Mouse (Mus musculus) cerebellum, postnatal 10 days (tissue): ENCODE measurements around the gene Ubtd1.

Experiments used
- DNase-seq, 2 experiments: peaks; one replicate each; pipeline ENCODE4 v3.0.0; 2021; ENCODE audit warnings: mixed read lengths in 2 of 2

The Ubtd1 gene

DNA sequence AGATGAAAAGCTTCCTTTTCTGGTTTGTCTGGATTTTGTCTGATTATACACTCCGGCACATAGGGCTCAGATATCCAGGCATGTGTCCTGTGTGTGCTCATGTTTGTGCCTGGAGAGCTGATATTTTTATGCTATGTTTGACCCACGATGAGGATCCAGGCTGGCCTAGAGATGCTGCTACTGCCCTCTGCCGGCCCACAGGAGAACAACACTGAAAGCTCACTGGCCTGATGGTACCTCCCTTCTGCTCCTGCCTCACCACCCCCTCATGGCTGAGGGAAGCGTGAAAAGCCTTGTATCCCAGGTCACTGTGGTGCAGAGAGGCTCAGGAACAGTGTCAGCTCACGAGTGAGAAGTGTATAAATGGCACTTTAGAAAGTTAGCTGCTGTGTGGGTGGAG, 44.6 kb downstream of the Ubtd1 start:
- DNase-seq: peak; percentile 91 to 92

DNA sequence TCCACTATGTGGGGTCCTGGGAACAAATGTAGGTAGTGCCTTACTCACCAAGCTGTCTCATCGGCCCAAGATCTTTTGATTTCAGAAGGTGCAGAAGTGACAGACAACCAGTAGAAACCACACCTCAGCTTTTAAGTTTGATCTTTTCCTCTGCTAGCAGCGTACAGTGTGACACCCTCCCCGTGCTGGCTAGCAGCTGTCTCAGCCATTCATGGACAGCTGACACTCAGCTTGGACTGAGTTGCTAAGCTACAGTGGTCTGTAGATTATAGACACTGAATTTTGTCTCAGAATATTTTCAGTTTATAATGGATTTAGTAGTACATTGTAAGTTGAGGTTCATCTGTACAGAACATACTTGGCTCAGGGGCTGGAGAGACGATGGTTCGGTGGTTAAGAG, 49.5 kb downstream of the Ubtd1 start:
- DNase-seq: no peak

DNA sequence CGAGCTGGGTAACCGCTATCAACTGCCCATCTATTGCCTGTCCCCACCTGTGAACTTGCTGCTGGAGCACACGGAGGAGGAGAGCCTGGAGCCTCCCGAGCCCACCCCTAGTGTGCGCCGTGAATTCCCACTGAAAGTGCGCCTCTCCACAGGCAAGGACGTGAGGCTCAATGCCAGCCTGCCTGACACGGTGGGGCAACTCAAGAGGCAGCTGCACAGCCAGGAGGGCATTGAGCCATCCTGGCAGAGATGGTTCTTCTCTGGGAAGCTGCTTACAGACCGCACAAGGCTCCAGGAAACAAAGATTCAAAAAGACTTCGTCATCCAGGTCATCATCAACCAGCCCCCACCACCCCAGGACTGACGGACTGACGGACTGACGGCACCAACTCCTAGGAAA, 52.0 kb downstream of the Ubtd1 start:
- peak; percentile 63 to 74 for DNase-seq

DNA sequence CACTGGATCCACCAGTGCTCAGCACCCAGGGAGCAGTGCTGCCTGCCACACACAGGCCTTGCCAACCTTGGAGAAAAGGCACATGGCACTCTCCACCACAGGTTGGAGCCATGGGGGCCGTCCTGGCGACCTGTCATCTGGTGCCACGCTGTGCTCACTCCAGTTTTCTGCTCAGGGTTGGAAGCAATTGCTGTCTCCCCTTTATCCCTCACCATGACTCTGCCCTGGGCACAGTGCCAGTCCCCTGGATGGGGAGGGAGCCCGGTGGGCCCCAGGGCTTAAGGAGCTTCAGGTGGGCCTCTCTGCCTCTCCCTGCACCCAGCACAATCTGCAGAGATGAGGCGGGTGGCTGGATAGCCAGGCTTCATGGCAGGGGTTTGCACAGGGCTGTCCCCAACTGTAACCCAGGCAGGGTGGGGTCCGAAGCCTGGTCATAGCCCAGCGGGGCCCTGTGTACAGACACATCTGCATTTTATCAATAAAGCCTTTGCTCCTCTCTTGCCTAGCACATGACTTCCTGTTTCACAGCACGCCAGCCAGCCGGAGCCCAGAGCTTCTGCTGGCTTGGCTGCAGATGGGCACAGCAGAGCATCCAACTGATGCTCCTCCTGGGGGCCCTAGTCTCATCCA, 52.7 kb downstream of the Ubtd1 start:
- DNase-seq: peak; percentile 46 to 60

DNA sequence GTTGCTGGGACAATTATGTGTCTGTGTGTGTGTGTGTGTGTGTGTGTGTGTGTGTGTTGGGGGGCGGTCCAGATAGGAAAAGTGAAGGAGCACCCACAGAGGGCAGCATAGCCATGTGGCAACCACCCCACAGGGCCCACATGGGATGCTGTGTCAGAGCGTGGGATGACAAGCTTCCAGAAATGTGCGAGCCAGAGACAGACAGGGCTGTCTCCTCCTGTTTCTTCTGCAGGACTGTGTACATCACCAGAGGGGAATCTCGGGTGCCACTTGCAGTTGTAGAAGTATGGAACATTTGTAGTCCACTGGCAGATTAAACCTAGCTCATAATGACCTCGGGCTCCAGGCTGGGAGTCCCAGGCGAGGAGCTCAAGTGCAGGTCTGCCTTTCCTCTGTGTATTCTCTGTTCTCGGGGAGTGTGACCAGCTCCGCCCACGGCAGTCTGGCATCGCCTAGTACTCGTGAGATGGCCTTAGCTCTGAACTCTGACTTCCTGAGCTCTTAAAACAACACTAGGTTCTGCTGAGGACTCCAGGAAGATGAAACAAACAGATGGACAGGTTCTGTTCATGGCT, 53.4 kb downstream of the Ubtd1 start:
- no peak for DNase-seq

DNA sequence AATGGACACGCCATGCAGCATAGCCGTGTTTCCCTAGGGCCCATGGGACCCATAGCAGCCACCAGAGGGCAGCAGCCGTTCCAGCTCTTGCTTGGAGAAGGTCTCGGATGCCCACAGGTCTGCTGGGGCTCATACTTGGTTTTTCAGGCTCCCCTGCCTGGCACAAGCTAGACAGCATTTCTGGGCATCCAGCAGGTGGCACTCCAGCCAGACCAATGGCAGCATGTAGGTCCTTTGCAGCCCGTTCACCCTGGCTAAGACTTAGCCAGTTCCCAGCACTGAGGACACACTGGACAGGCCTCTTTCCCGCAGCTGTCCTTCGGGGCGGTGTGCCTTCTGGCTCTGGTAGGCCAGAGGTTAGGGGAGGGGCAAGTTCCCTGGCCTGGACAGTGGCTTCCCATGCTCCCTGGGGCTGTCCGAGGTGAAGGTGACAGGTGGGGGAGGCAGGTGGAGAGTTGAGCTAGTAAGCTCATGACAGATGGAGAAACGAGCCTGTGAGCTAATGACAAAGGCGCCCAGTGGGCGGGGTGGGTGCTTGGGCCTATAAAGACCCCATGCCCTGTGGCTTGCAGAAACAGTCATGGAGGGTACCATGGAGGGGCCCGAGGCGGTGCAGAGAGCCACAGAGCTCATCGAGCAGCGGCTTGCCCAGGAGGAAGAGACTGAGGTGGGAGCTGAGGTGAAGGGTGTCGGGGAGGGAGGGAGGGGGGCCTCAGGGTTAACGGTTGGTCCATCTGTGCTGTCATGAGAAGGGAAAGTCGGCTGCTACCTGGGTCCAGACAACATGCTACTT, 54.1 kb downstream of the Ubtd1 start, which contains the start of gene Ankrd2:
Gene Ankrd2, plus strand, starts transcription at position 545 of the 793 bp plus-strand sequence.
- DNase-seq: peak; percentile 93

DNA sequence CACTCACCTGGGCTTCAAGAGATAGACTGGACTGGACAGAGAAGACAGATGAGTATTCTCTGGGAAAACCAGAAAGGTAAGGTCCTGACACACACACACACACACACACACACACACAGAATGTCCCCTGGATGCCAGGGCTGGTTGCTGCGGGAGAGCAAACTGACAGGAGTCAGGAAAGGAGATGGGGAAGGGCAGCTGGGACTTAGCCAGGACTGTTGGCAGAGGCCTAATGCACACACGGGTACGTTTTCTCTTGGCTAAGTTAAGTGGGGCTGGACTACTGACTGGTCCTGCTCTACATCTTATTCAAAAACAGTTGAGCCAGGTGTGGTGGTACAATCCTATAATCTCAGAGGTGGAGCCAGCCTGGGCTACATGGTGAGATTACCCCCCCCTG, 54.8 kb downstream of the Ubtd1 start:
- peak; percentile 50 to 66 for DNase-seq

DNA sequence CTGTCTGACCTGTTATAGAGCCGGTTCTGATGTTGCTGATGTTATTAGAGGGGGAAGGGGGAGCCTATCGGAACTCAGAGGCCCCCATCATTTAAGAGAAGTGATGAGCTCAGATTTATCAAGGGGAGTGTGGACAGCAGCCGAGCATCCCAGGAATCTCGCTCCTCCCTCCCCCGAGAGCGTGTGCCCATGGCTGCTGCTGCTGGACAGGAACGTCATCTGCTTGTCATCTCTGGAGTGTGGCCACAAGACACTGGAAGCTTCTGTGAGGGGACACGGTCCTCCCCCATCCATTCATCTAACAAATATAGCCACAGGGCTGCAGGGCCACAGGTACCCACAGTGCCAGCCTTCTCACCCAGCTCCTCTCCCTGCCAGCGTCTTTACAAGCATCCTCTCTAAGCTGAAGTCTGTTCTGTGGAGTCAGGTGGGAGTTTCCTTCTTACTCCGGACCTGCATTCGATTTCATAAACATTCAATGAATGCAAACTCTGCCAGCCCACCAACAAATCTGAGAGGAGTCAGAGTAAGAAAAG, 55.7 kb downstream of the Ubtd1 start:
- DNase-seq: no peak

DNA sequence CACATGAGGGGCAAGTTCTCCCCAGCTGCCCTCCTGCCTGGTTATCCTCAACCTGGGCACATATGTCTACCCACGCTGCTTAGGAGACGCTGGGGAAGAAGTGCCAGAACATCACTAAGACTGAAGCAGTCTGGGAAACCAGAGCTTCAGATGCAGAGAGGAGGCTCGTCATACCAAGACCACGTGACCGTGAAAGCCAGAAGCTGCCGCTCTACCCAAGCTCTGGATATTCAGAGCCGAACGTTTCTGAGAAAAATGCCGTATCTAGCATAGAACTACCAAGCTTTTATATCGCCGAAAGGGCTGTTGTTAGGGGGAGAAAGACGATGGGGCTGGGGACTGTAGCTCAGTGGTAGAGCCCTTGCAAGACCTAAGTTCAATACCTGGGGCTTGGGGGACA, 56.7 kb downstream of the Ubtd1 start:
- no peak for DNase-seq

DNA sequence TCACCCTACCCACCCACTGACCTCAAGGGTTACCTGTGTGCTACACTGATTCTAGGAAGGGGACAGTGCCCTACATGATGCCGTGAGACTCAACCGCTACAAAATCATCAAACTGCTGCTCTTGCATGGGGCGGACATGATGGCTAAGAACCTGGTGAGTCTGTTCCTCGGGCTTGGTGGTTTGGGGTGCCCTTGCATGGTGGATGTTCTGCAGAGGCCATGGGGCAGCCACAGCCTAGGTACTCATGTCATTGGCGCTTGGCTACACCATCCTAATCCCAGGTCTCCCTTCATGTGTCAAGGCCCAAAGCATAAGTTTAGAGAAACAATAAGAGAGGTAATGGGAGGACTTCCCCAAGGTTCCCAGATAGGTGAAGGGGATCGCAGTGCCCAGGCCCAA, 62.4 kb downstream of the Ubtd1 start:
- DNase-seq: no peak

DNA sequence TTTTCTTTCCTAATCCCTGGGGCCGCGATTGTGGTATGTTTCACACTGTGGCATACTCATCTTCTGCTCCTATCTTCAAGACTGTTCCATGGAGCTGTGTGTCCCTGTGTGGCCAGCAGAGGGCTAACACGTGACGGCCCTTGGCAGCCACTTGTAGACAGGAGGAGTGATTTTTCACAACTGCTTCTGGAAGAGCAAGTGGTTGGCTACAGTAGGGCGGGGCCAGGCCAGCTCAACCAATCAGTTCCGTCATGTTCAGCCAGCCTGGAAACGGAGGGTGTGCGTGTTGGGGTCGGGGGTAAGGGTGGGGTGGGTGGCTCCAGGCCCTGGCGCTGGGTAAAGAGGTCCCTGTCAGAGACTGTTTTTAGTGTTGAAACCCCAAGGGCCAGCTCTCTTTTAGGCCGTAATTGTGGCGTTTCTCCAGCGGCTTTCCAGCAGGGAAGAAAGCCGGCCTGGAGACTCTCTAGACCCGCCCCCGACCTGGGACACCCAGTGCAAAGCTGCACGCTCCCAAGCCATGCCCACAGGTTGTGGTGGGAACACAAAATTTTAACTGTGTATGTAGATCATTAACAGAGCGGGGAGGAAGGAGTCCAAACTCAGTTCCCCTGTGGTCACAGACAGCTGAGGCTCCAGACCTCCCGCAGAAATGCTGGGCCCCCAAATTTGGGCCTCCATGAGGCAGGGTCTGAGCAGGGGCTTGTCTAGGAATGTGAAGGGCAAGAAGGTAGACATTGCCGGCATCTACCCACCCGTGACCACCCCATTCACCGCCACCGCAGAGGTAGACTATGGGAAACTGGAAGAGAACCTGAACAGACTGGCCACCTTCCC, 63.9 kb downstream of the Ubtd1 start, which contains the start of gene Hoga1:
Gene Hoga1, plus strand, starts transcription at position 342 of the 834 bp plus-strand sequence.
- peak; percentile 79 to 82 for DNase-seq

DNA sequence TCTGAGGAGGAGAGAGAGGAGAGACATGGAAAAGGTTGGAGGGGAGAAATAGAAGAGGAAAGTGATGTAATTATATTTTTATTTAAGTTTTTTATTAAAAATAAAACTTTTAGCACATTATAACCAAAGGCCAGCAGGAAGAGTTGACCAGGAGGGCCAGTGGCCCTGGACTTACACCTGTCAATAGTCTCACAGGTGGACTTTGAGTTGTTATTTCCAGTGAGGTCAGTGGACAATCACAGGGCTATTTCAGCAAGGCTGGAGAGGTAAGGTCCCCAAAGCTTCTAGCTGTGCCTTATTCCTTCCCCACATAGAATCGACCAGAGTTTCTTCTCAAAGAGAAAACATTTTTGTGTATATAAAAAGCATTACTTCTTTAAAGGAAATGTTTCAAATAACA, 68.7 kb downstream of the Ubtd1 start:
- DNase-seq: no peak

DNA sequence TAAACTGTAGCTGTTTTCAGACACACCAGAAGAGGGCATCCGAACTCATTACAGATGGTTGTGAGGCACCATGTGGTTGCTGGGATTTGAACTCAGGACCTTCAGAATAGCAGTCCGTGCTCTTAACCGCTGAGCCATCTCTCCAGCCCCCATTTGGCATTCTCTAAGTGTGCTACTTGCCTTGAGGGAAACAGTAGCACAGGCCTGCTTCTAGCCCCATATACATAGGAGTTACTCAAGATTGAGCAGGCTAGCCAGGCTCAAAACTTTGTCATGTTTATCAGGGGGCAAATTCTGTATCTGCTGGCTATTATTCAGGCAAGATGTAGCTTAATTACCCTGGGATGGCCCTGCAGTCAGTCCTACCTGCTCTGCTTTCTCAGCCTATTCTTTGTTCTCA, 69.8 kb downstream of the Ubtd1 start:
- no peak for DNase-seq

DNA sequence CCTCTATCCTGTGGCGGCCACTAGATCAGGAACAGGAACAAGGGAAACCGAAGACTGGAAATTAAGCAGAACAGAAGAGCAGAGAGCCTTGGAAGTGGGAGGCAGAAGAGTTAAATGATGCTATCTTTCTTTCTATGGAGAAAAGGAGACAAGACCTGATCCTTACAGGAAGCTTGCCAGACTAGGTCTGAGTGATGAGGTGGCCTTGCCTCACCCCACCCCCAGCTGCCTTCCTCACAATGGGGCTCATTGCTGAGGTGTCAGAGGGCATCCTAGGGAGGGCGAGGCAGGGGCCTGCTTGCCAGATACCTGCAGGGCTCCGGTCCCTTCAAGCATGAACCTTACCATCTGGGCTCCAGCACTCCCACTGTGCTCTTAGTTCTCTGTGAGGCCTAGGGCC, 70.4 kb downstream of the Ubtd1 start, which contains the start of gene 4933411K16Rik:
Gene 4933411K16Rik, plus strand, starts transcription at position 301 of the 400 bp plus-strand sequence.
- peak in 1 of 2 experiments; percentile 33 for DNase-seq

DNA sequence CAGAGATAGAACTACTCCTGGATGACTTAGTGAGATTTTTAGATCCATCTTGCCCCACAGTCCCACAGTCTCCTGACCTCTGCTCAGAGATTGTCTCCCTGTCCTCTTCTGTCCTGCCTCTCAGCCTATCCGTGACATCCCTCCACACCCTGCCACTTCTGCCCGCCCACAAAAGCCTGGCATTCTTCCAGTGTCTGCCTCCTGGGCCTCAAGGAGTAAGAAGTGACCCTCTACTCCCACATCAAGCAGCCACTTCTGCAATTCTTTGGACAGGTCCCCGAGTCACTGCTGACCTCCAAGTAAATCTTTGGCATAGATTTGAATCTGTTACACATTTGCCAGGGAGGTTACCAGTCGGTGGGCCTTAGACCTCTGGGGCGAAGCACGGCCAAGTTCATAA, 72.7 kb downstream of the Ubtd1 start:
- peak in 1 of 2 experiments; percentile 17 for DNase-seq

DNA sequence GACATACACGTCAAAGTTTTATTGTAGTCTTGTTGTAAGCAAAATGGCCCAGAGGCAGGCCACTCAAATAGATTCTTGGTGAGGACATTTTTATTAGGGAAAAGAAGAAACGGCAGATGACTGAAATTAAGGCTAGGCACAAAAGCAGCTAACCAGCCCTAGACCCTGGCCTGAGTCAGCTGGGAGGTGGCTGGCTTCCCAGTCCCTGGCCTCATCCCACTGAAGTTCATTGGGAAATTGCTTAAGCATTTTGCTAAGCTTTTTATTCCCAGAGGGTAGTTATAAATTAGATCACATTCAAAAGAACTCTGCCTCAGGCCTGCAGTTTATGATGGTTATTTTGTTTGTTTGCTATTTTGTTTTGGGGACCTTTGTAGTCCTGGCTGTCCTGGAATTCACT, 74.3 kb downstream of the Ubtd1 start:
- DNase-seq: no peak

DNA sequence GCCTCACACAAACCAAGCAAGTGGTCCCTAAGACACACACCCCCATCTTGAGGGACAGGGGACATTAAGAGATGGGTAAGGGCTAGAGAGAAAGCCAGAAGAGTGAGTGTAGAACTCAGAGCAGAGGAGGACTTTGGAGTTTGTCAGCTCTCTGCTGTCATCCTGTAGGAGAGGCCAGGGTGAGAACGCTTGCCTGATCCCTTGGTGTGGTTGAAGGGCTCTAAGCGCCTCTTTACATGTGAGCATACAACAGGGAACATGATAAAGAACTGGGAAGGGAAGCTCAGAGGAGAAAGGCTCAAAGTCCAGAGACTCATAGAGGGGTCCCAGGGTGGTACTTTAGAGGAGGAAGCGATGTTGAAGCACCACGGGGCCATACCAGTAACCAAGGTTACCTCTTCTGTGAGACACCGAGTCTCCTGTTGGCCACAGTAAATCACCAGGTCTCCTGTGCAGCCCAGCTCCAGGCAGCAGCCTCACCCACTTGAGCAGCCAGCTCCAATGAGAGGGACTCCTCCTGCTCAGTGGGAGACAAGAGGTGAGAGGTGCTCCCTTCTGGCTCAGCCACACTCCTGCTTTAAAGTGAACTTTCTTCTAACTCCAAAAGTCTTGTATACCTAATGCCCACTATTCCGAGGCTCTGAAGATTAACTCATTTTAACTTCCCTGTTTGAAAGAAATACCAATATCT, 75.3 kb downstream of the Ubtd1 start:
- DNase-seq: no peak

DNA sequence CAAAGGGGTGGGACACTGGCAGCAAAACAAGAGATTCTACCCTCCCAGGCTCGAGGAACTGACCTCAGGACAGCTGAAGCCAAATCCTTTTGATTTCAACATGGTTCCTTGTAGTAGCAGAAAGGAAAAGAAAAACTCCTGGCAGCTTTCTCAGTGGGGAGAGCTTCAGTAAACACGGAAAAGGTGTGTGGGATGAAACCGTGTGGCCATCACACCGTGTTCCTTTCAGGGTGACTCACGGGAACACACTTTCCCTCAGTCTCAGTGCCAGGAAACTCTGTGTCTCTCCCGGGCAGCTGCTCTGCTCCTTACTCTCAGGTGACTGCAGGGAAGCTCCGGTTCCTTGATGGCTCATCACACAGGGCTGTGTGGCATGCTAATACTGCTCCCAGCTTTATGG, 76.9 kb downstream of the Ubtd1 start:
- no peak for DNase-seq

DNA sequence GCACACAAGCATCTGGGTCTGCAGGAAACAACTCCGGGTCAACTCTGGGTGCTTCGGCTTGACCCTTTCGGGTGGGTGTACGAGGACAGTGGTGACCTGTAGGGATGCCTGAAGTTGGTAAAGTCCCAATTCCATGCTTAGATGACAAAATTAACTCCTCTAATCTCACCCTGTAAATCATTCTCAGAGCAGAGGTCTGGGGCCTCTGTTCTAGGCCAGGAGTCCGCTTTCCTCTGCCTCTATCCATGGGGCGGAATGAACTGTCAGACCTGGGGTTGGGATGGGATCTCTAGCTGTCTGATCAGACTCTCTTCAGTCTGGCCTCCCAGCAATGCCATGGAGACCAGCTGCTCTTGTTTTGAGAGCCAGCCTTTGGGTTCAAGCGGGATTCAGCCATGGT, 79.9 kb downstream of the Ubtd1 start:
- DNase-seq: no peak

DNA sequence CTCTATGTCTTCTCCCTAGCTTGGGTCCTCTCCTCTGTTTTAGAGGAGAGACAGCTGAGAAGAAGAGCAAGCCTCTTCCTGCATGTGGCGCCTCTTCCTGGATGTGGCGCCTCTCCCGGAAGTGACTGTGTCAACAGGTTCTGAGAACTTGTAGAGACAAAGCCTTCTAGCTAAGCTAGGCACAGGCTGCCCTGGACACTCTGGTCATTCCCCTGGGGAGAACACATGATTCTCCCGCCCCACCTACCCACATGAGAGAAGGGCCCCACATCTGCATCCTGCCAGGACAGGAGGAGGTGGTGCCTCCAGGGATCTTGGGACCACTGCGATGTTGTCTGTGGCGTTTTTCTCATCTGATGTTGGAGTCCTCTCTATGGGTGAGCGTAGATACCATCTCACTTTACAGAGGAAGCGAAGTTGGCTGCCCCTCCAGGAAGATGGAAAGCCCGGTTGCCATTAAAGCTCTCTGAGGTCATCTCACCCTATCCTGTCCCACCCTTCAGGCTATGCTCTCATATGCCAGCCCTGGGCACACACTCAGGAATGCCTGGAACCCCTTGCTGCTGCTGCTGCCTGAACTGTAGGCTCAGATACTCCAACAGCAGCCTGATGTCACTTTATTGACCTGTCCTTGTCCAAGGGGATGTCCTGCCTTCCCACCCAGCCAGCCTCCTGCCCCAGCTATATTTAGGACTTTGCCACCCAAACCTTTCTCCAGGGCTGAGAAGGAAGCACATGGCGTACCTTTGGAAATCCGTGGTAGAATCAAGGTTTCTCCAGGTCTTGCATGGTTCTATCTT, 87.1 kb downstream of the Ubtd1 start:
- peak in 1 of 2 experiments; percentile 20 for DNase-seq

DNA sequence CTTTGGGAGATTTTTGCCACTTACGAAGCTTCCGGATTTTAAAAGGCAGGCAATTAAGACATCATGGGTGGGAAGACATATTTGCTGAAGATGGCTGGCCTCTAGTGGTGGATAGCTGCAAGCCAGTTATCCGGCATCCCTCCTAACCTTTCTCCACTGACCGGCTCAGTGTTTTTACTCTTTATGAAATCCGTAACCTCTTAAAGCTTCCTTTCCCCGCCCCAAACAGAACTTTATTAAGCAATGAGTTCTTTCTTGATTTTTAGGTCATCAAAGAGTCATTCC, 87.6 kb downstream of the Ubtd1 start:
- peak; percentile 57 to 66 for DNase-seq
